Mouse (Mus musculus) MEL (cell line): ENCODE results near the gene Hs3st6.

Experiments
- CHD2 ChIP-seq: IDR thresholded peaks from 2 replicates; pipeline ENCODE4 v1.6.1; 2011; ENCODE audit warnings: low read length, improper control_type of control experiment
- POLR2A ChIP-seq, 2 experiments: IDR thresholded peaks; 2 replicates each; pipeline ENCODE4 v1.6.1; 2011 to 2012; ENCODE audit warnings: low read length in 2 of 2, mild to moderate bottlenecking in 2 of 2, control low read depth in 1 of 2, improper control_type of control experiment in 1 of 2, low read depth in 1 of 2, moderate library complexity in 1 of 2; ENCODE audit not compliant: control insufficient read depth in 1 of 2, insufficient read depth in 1 of 2, poor library complexity in 1 of 2
- POLR2AphosphoS2 ChIP-seq: IDR thresholded peaks from 2 replicates; pipeline ENCODE4 v1.6.1; 2011; ENCODE audit warnings: low read length, improper control_type of control experiment

GRCm38 (mm10) chr17:24803952-24804951 is 51.5 kb downstream of the Hs3st6 start, which contains the start of gene Meiob:
- no peak for TF ChIP-seq CHD2
- peak; percentile 62 to 90 for TF ChIP-seq POLR2A (IDR thresholded peaks at IDR 0.05; ENCODE audit: control insufficient read depth in 1 of 2, insufficient read depth in 1 of 2, low read depth in 1 of 2, low read length in 2 of 2, poor library complexity in 1 of 2)
- TF ChIP-seq POLR2AphosphoS2: peak; percentile 87
